Mouse (Mus musculus) lung, postnatal 10 days (tissue): ENCODE measurements around the gene I0C0044D17Rik.

Source experiments
- DNase-seq: peaks from one replicate; pipeline ENCODE4 v3.0.0; 2021

The I0C0044D17Rik gene

DNA sequence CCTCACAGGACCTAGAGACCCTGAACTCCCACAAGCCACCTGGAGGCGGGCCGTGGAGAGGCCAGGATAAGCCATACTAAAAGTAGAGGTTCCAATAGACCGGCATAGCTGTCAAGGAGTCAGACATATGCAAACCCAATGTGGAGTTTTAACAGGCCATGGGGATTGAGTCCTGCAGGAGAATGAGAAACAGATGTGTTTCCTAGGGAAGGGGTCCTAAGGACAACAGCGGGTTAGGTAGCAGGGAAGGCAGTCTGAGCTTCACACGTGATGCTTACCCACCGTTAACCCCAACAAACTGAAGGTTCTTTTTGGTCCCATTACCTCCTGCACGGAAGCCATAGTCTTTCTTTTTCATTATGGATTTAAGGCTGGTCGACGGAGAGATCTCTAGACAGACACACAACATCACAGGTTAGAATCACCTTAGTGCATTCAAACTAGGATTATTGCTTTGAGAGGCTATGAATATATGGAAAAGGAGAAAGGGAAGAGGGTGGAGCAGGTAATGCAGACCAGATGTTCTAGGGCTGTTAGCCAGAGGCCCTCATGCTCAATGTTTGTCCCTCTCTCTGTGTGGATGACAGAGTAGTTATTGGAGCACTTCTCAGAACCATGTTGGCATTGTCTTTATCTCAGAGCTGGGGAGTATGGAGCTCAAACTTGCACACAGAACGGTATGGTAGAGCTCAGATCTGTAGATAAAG is 46.8 kb downstream of the I0C0044D17Rik start:
- DNase-seq, result no peak

DNA sequence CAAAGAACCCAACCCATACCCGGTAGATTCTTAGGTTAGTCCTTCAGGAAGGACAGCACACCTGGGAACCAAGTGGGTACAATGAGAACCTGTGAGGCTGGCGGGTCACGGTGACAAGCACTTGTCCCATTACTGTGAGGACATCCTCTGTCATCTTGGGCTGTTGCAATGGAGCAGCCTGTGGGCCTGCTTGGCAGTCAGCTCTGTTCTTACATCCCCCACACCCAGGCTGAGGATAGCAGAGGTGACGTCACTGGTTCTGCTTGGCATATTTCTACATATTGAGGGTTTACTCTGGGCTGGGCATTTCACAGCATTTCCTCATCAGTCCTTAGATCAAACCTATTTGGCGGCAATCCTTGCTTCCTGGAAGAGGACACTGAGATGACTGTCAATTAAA is 49.9 kb downstream of the I0C0044D17Rik start:
- DNase-seq, result no peak
